Mouse (Mus musculus) liver, embryonic 16.5 days (tissue): ENCODE results near the gene Myl6. TPM values are rescaled to one million over a fixed set of nuclear protein-coding genes. Genes with fewer than 3 reads are reported as not detected.

ENCODE experiments used
- ATAC-seq: fragments of 200-750 bp; cut with Nextera tagmentation; 2 replicates; pipeline ENCODE4 v1.8.0; 2017; ENCODE audit warnings: low read depth, mild to moderate bottlenecking, moderate number of reproducible peaks, moderate library complexity
- H3K27ac ChIP-seq: fragments of 300-500 bp; sonication (generic); 2 replicates; pipeline ENCODE4 v1.5.1; 2014; ENCODE audit warnings: mild to moderate bottlenecking, low read length
- H3K27me3 ChIP-seq: fragments of 300-500 bp; sonication (generic); 2 replicates; pipeline ENCODE4 v1.6.1; 2014; ENCODE audit warnings: low read depth, low read length, mixed read lengths; ENCODE audit not compliant: control insufficient read depth, insufficient read depth
- H3K36me3 ChIP-seq: fragments of 300-500 bp; sonication (generic); 2 replicates; pipeline ENCODE4 v1.6.1; 2014; ENCODE audit warnings: mild to moderate bottlenecking; ENCODE audit not compliant: control insufficient read depth, insufficient read depth
- H3K4me1 ChIP-seq: fragments of 300-500 bp; sonication (generic); 2 replicates; pipeline ENCODE4 v1.6.1; 2014; ENCODE audit warnings: low read depth, low read length, mixed read lengths; ENCODE audit not compliant: control insufficient read depth
- H3K4me2 ChIP-seq: fragments of 300-500 bp; sonication (generic); 2 replicates; pipeline ENCODE4 v1.6.1; 2014; ENCODE audit warnings: low read depth, low read length, mixed read lengths
- H3K4me3 ChIP-seq: fragments of 300-500 bp; sonication (generic); 2 replicates; pipeline ENCODE4 v1.5.1; 2014; ENCODE audit warnings: low read depth, mild to moderate bottlenecking, low read length
- H3K9ac ChIP-seq: fragments of 300-500 bp; sonication (generic); 2 replicates; pipeline ENCODE4 v1.6.1; 2014; ENCODE audit warnings: low read depth, low read length
- H3K9me3 ChIP-seq: fragments of 300-500 bp; sonication (generic); replicated peaks from 2 replicates; pipeline ENCODE4 v1.6.1; 2016; ENCODE audit warnings: low read length; ENCODE audit not compliant: control insufficient read depth
- WGBS: fragments of 180-500 bp; shearing (Covaris S2); extraction: QIAGEN DNeasy Blood & Tissue Kit; methylation state at CpG from one replicate; pipeline ENCODE4 v1.1.7; 2014; ENCODE audit not compliant: insufficient replicate concordance; 5-methylcytosine and 5-hydroxymethylcytosine counted together
- polyA plus RNA-seq: library from polyadenylated mRNA; unstranded; fragments of >200 nt; fragmentation: Nextera tagmentation; extraction: Ambion mirVana; gene quantifications from 2 replicates; pipeline ENCODE4 v1.2.1, GENCODE M21; 2015

Myl6 gene
- polyA plus RNA-seq = 448 and 465 TPM in 2 replicates

DNA sequence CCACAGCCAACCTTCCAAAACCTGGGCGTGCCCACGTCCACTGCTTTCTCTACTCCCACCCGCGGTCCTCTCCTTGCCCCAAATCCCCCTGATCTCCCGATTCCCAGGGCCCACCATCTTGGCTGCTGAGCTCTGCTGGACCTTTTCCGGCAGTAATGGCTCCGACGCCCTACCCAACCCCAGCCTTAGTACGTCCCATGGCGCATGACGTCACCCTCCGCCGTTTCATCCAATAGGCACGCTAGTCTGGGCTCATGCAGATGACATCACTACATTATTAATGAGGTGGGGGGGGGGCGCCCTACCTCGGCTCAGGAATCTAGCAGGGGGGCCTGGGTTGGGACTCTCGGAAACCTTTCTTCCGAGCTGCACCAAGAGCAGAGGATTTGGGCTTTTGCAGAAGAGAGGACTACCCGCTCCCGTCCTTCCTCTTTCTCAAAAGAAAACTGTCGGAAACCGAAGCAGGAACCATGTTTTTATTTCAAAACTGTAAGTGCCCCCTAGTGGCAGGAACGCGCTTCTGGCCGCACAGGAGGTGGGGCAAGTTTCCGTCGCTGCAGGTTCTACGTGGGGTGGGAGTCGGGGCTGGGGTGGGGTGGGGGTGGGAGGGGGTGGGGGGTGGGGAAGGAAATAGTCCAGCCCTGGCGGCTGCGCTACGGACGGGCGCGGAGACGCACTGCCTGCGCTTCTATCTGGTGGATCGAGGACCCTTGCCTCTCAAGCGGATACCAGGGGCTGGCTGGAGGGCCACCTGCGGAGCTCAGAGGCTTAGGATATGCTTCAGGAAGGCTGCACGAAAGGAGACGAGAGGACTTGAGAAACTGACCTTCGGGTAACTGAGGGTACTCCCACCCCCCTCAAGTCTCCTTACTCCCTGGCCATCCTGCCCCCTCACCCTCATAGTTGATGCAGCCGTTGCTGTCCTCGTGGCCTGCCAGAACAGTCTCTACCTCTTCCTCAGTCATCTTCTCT is at the start of gene Myl6:
TSS of gene Myl6 (minus strand) at position 451 of the 972 bp plus-strand sequence.
- under 1% methylated on average over 38 of the region's 45 CpGs for WGBS
- Histone ChIP-seq H3K4me3 (peak within 1 kb of the TSS; percentile 92), H3K27me3 (no peaks in the 10 kb centered on the region), H3K9ac (peak within 1 kb of the TSS; percentile 95), H3K27ac (peak within 1 kb of the TSS; percentile 96), H3K36me3 (peaks cover 24% of the 10 kb centered on the region), H3K4me1 (peaks cover 44% of the 10 kb centered on the region), H3K4me2 (peak within 1 kb of the TSS; percentile 92), H3K9me3 (no peaks in the 10 kb centered on the region)
- peak; percentile 89 for ATAC-seq

DNA sequence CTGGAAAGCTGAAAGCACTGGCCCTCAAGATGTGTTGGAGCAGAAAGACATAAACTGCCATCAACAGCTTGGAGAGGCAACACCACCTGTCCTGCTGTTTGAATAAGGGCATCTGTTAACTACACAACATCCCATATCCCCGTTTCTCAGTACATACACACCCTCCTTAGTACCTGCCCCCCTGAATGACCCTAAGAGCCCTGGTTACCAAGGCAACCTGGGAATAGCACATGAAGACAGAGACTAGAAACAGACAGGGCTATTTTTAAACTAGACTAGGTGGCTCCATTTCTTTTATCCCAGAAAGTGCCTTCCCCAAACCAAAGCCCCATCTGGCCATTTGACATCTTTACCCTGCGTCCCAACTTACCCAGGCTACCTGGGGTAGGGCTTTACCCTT is 49.2 kb upstream of the Myl6 start:
- H3K27me3 ChIP-seq = no peaks in the 10 kb centered on the region
- H3K9me3 ChIP-seq = no peaks in the 10 kb centered on the region
- peaks cover 22% of the 10 kb centered on the region for H3K36me3 ChIP-seq
- H3K4me1 ChIP-seq = peaks cover 8% of the 10 kb centered on the region
- H3K9ac ChIP-seq = no peak overlapping the region
- ATAC-seq = no peak
- no peak overlapping the region for H3K4me2 ChIP-seq
- no peak overlapping the region for H3K27ac ChIP-seq
- 71% methylated on average over 2 of the region's 2 CpGs for WGBS
- H3K4me3 ChIP-seq = no peak overlapping the region

DNA sequence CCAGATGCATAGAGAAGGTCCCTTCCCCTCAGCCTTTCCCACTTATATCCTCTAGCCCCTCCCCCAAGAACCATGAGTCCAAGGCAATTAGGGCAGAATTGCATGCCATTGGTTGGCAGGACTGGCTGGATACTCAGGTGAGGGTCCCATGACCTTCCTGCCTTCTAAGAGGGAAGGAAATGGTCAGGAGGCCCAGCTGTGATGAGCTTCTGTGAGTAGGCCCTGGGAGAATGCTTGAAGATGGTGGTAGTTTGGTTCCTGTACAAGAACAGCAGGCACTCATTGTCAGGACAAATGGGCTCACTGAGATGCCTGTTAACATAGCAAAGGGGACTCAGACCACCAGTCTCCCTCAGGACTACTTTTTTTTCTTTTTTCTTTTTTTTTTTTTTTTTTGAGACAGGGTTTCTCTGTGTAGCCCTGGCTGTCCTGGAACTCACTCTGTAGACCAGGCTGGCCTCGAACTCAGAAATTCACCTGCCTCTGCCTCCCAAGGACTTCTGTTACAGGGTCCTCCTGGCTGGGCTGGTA is 44.5 kb upstream of the Myl6 start:
- Histone ChIP-seq H3K4me3 (no peak overlapping the region), H3K4me2 (no peak overlapping the region), H3K9me3 (no peaks in the 10 kb centered on the region), H3K27me3 (no peaks in the 10 kb centered on the region), H3K4me1 (peaks cover 15% of the 10 kb centered on the region), H3K36me3 (no peaks in the 10 kb centered on the region; the same call in 1 of the 2 replicates), H3K9ac (no peak overlapping the region), H3K27ac (no peak overlapping the region)
- 69% methylated on average over 1 of the region's 1 CpGs for WGBS
- no peak for ATAC-seq

DNA sequence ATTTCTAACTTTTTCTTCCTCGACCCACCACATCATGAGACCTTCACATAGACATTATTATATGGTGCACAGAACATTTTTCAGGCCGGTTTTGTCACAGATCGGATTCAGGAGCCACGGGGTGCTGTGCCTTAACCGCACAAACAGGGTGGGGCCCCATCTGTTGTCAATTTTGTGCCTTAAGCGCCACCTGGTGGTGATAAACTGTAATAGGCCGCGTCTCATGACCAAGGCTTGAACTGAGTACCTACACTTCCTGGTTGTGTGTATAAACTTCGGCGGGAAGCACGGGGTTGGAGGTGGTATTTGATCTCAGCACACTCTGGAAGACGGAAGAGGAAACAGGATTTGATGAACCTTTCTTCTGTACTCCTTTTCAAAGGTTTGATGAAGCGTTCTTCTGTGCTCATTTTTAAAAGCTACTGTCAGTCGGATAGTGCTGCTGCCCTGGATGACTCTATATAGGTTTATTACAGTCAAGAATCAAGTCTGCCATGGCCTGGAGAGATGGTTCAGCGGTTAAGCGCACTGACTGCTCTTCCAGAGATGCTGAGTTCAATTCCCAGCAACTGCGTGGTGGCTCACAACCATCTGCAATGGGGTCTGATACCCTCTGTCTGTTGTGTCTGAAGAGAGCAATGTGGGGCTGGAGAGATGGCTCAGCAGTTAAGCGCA is 42.5 kb upstream of the Myl6 start:
- H3K9ac ChIP-seq = peak overlapping the region; percentile 2
- no peaks in the 10 kb centered on the region for H3K27me3 ChIP-seq
- H3K36me3 ChIP-seq = no peaks in the 10 kb centered on the region
- H3K4me3 ChIP-seq = peak overlapping the region; percentile 31
- peaks cover 15% of the 10 kb centered on the region for H3K4me1 ChIP-seq
- H3K27ac ChIP-seq = peak overlapping the region; percentile 46
- peak overlapping the region; percentile 51 for H3K4me2 ChIP-seq
- ATAC-seq = peak; percentile 98
- 13% methylated on average over 18 of the region's 18 CpGs for WGBS
- no peaks in the 10 kb centered on the region for H3K9me3 ChIP-seq

DNA sequence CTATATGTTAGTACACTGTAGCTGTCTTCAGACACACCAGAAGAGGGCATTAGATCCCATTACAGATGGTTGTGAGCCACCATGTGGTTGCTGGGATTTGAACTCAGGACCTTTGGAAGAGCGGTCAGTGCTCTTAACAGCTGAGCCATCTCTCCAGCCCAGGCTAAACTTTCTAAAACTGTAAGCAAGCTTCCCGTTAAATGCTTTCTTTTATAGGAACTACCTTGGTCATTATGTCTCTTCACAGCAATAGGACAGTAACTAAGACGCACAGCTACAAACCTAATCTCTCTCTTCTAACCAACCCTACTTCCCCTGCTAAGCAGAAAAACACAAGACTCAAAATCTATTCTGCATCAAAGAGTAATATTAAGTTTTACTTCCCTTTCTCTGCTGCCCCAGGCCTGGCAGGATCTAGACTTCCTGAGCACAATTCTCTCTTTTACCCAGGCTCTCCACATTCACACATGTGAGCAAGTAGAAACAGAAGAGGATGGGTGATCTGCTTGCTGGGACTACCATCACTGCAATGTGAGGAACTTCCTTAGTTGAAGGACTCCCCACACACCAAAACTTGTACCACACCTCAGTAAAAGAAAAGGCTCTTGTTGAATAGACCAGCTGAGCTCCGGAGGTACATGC is 41.8 kb upstream of the Myl6 start:
- H3K4me1 ChIP-seq = peaks cover 15% of the 10 kb centered on the region
- peak overlapping the region; percentile 2; the same call in 1 of the 2 replicates for H3K9ac ChIP-seq
- H3K9me3 ChIP-seq = no peaks in the 10 kb centered on the region
- peak overlapping the region; percentile 31; the same call in 1 of the 2 replicates for H3K4me3 ChIP-seq
- no peaks in the 10 kb centered on the region for H3K36me3 ChIP-seq
- peak overlapping the region; percentile 51 for H3K4me2 ChIP-seq
- peak; percentile 17 for ATAC-seq
- 55% methylated on average over 4 of the region's 4 CpGs for WGBS
- peak overlapping the region; percentile 46 for H3K27ac ChIP-seq
- no peaks in the 10 kb centered on the region for H3K27me3 ChIP-seq

DNA sequence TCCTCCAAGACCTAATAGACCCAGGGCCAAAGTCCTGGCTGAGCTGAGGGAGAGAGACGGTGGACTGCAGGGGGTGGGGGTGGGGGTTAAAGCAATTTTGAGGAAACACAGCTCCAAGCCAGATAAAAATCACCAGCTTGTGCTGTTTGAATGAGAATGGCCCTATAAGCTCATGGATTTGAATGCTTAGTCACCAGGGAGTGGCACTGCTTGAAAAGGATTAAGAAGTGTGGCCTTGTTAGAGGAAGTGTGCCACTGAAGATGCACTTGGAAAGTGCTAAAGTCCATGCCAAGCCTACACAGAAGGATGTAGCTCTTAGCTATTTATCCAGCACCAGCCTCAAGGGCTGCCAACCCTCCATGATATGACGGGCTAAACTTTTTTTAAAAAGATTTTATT is 41.3 kb upstream of the Myl6 start:
- H3K4me3 ChIP-seq = no peak overlapping the region
- peaks cover 15% of the 10 kb centered on the region for H3K4me1 ChIP-seq
- no peak for ATAC-seq
- WGBS = 63% methylated on average over 2 of the region's 2 CpGs
- H3K4me2 ChIP-seq = no peak overlapping the region
- H3K9ac ChIP-seq = no peak overlapping the region
- H3K27me3 ChIP-seq = no peaks in the 10 kb centered on the region
- no peak overlapping the region for H3K27ac ChIP-seq
- H3K9me3 ChIP-seq = no peaks in the 10 kb centered on the region
- H3K36me3 ChIP-seq = no peaks in the 10 kb centered on the region

DNA sequence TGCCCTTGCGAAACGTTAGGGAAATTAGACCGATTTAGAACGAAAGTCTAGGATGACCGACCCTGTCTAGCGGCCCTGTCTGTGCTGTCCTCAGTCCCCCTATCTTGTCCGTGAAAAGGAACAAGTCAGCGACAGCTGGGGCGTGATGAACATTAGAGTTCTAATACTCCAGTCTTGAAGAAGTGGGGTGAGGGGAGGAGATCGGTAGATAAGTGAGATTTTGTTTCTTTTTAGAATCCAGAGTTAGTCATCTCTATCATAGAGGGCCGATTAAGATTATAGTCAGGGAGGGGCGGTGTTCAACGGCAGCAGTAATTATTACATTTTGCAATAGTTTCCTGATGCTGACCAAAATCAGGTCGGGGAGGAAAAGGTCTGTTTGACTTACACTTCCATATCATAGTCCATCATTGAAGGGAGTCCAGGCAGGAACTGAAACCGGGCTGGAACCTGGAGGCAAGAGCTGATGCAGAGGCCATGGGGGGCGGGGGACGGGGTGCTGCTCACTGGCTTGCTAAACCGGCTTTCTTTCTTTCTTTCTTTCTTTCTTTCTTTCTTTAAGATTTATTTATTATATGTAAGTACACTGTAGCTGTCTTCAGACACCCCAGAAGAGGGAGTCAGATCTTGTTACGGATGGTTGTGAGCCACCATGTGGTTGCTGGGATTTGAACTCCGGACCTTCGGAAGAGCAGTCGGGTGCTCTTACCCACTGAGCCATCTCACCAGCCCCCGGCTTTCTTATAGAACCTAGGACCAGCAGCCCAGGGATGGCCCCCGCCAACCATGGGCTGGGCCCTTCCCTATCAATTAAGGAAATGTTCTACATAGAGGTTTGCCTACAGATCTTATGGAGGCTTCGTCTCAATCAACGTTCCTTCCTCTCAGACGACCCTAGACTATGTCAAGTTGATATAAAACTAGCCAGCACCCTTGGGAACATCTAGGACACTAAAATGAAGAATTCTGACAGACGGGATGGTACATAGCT is 32.7 kb upstream of the Myl6 start:
- no peaks in the 10 kb centered on the region for H3K27me3 ChIP-seq
- peak overlapping the region; percentile 87 for H3K27ac ChIP-seq
- H3K9me3 ChIP-seq = no peaks in the 10 kb centered on the region
- H3K4me3 ChIP-seq = peak overlapping the region; percentile 88
- H3K9ac ChIP-seq = peak overlapping the region; percentile 66
- H3K4me2 ChIP-seq = peak overlapping the region; percentile 100
- ATAC-seq = no peak
- 21% methylated on average over 28 of the region's 28 CpGs for WGBS
- no peaks in the 10 kb centered on the region; the same call in 1 of the 2 replicates for H3K36me3 ChIP-seq
- H3K4me1 ChIP-seq = peaks cover 18% of the 10 kb centered on the region
